Mouse (Mus musculus) small intestine, adult 2 months (tissue): ENCODE measurements at regions not wholly inside any gene's neighbourhood (a gene's known extent, or its start where the extent isn't known, plus 50 kb on each side); places are given as distances from the start of the nearest gene placed in this dataset.
"Not testable (repeated sequence)": the region's sequence is repeated elsewhere in the genome, so short reads cannot be mapped to it uniquely, and the experiment has no call there.

Source experiments
- H3K27ac ChIP-seq: fragments of 200-500 bp; 2 replicates; pipeline ENCODE4 v1.5.1; 2012; ENCODE audit warnings: low read depth, low read length, control low read depth, inconsistent platforms; ENCODE audit not compliant: insufficient read depth
- H3K27me3 ChIP-seq: fragments of 200-500 bp; 2 replicates; pipeline ENCODE4 v1.6.1; 2012; ENCODE audit warnings: mild to moderate bottlenecking, moderate library complexity, low read length, inconsistent platforms; ENCODE audit not compliant: control insufficient read depth, insufficient read depth
- H3K36me3 ChIP-seq: fragments of 200-500 bp; 2 replicates; pipeline ENCODE4 v1.6.1; 2012; ENCODE audit warnings: mild to moderate bottlenecking, low read length, control low read depth, inconsistent platforms; ENCODE audit not compliant: control insufficient read depth, insufficient read depth
- H3K4me1 ChIP-seq: fragments of 200-500 bp; 2 replicates; pipeline ENCODE4 v1.6.1; 2012; ENCODE audit warnings: low read length, inconsistent platforms, mixed read lengths; ENCODE audit not compliant: control insufficient read depth, insufficient read depth, insufficient read length
- H3K4me3 ChIP-seq: fragments of 200-500 bp; 2 replicates; pipeline ENCODE4 v1.5.1; 2012; ENCODE audit warnings: low read depth, mild to moderate bottlenecking, control low read depth, inconsistent platforms, low read length, moderate library complexity
- CTCF ChIP-seq: fragments of 200-500 bp; IDR thresholded peaks from 2 replicates; pipeline ENCODE4 v1.5.1; 2012; ENCODE audit warnings: low read depth, mild to moderate bottlenecking, control low read depth, inconsistent platforms, low read length, moderate library complexity, mixed read lengths; ENCODE audit not compliant: insufficient replicate concordance, insufficient read length; ENCODE audit errors: extremely low read depth
- POLR2A ChIP-seq: fragments of 200-500 bp; IDR thresholded peaks from 2 replicates; pipeline ENCODE4 v1.6.1; 2012; ENCODE audit warnings: low read depth, mild to moderate bottlenecking, control low read depth, inconsistent platforms, low read length, moderate library complexity
- WGBS: fragments of 180-500 bp; shearing (Covaris S2); methylation state at CpG from one replicate; pipeline ENCODE4 v1.1.7; 2018; 5-methylcytosine and 5-hydroxymethylcytosine counted together

DNA sequence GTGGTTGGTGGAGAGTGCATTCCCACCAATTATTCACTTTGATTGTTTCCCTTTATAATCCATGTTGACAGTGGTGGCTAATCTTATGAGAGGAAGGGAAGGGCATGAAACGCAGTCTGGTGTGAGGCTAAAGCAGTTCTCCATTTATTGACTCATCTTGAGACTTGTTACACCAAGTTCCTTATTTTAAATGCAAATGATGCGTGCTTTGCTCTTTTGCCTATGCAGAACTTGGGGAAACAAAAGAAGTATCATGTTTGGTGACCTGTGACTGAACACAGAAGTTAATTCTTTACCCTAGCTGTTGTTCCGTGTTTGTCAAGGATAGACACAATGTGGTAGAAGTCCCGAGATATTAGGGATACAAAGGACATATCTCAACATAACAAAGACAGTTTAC is 531.2 kb downstream of the Hace1 start:
- 64% methylated on average over 4 of the region's 4 CpGs for WGBS
- Histone ChIP-seq H3K36me3 (no peaks in the 10 kb centered on the region), H3K27ac (no peak overlapping the region), H3K27me3 (no peaks in the 10 kb centered on the region), H3K4me1 (no peaks in the 10 kb centered on the region), H3K4me3 (no peak overlapping the region)
- TF ChIP-seq CTCF (no peak), POLR2A (no peak)

DNA sequence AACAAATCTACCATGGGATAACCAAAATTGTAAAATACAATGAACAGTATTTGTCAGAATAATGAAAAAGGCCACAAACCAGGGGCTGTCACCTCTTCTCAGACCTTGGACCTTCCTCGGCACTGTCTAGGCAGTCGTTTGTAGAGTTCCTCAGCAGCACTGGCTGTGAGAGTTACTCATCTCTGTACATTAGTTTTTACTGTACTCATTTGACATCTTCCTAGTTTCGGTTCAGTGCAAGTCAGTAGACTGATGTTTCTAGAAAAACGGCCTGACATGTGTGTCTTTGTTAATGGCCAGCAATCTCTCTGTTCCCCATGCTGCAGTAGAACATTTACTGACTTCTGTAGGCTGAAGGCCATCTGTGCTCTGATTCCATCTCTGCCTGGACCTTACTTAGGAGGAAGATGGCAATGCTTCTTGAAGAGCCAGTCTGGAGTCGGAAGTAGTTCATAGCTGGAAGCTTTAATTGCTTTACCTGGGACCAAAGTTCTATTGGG is 537.1 kb downstream of the Hace1 start:
- Histone ChIP-seq H3K4me3 (no peak overlapping the region), H3K4me1 (no peaks in the 10 kb centered on the region), H3K27ac (no peak overlapping the region), H3K36me3 (no peaks in the 10 kb centered on the region), H3K27me3 (no peaks in the 10 kb centered on the region)
- TF ChIP-seq CTCF (no peak), POLR2A (no peak)
- WGBS, result 88% methylated on average over 5 of the region's 5 CpGs

DNA sequence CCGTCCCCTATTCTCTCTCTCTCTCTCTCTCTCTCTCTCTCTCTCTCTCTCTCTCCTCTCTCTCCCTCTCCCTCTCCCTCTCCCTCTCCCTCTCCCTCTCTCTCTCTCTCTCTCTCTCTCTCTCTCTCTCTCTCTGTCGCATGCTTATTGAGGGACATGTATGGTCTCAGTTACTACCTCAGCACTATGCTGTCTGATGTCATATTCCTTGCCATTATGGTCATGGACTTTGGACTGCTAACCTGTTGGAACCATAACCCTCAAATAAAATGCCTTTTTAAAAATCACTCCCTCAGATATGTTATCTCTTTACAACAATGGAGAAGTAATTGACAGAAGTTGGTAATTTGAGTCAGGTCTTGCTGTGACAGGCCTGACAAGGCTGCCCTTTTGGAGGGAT is 544.8 kb downstream of the Hace1 start:
- not testable (repeated sequence) for H3K4me1 ChIP-seq, H3K27me3 ChIP-seq, H3K36me3 ChIP-seq, H3K4me3 ChIP-seq, H3K27ac ChIP-seq
- 72% methylated on average over 2 of the region's 2 CpGs for WGBS

DNA sequence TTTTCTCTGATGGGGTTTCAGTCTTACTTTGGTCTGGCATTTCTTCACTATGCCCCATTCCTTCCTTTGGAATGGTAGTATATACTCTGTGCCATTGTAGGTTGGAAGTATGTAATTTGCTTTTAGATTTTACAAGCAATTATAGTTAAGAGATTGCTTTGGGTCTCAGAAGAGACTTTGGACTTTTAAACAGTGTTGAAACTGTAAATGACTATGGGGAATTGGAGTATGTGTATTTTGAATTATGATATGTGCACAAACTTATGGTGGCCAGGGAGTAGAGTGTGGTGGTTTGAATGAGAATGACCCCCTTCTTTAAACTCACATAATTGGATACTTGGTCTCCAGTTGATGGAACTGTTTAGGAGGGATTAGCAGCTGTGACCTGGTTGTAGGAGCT is 546.2 kb downstream of the Hace1 start:
- no peak overlapping the region for H3K4me3 ChIP-seq
- H3K36me3 ChIP-seq, result no peaks in the 10 kb centered on the region
- H3K27me3 ChIP-seq, result no peaks in the 10 kb centered on the region
- no peaks in the 10 kb centered on the region for H3K4me1 ChIP-seq
- no peak overlapping the region for H3K27ac ChIP-seq
- no peak for TF ChIP-seq CTCF
- TF ChIP-seq POLR2A, result no peak

DNA sequence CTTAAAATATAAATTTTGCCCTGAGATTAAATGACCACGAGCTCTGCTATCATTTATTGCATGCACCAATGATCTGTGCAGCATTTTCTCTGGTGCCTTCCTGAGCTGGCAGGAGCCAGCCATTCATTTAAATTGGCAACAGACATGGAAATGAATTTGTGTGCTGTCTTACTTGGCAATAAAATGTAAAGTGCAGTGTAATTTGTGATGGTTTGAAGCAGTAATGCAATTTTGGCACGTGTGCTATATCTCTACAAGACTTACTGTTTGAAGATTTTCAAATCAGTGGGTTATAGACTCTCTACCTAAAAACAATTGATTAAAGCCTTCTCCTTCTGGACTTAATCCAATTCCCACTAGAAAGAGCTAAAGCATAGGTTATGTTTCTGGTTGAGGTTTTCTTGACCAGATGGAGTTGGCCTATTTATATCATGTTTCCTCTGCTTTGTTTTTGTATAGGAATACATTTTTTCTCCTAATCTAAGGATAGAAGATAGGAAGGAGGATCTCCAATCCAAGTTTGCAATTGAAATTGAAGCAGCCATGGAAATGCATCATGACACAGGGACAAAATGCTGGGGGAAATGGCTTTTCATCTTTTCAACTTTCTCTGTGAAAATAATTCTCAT is 557.6 kb downstream of the Hace1 start:
- WGBS, result 64% methylated on average over 2 of the region's 2 CpGs

DNA sequence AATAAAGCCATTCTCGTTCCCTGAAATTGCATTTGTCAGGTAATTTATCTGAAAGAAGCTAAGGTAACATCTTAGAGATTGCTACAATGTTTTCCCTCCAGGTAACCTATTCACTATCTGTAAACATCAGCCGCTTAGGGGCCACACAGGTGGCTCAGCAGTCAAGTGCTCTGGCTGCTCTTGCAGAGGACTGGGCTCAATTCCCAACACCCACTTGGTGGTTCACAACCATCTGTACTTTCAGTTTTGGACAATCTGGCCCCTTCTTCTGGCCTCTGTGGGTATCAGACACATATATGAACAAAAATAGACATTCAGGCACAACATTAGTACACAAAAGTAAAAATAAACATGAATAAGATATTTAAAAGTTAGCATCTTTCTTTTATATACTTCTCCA is 596.4 kb downstream of the Hace1 start:
- H3K27ac ChIP-seq, result no peak overlapping the region
- 36% methylated on average over 2 of the region's 2 CpGs for WGBS
- no peaks in the 10 kb centered on the region for H3K4me1 ChIP-seq
- no peak overlapping the region for H3K4me3 ChIP-seq
- H3K27me3 ChIP-seq, result no peaks in the 10 kb centered on the region
- H3K36me3 ChIP-seq, result no peaks in the 10 kb centered on the region
- TF ChIP-seq CTCF (no peak), POLR2A (no peak)

More for the DNA sequence above, 557.6 kb downstream of the Hace1 start:
- TF ChIP-seq CTCF, result no peak
- TF ChIP-seq POLR2A, result no peak
- H3K27ac ChIP-seq, result no peak overlapping the region
- no peak overlapping the region for H3K4me3 ChIP-seq
- no peaks in the 10 kb centered on the region for H3K4me1 ChIP-seq
- no peaks in the 10 kb centered on the region for H3K27me3 ChIP-seq
- no peaks in the 10 kb centered on the region for H3K36me3 ChIP-seq

DNA sequence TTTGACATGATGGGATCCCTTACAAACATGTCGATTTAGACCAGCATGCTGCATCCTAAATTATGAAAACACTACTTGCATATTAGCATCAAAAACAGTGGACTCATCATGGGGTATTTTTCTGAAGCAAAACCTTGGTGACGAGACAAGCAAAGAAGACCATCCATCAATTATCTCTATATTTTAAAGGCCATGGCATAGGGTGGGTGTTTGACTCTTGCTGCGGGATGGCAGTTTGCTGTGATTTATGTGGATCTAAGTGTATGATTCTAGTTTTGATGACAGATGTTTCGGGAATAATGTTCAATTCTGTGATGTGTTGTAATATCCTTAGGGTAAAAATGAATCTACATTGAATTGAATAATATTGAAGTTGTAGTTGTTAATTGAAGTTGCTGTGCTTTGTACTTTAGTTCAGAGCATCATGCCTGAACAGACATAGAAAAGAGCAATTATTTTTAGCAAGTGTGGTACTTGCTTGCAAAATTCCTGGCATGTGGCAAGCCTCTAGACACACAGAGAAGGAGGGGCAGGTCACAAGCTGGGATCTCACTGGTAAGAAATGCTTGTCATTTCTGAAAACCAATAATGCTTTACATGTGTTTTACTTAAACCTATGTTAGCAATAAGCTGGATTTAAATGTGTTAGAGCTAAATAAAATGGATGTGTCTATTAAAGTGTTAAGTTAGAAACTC is 608.3 kb downstream of the Hace1 start:
- H3K4me3 ChIP-seq, result no peak overlapping the region
- WGBS, result 85% methylated on average over 4 of the region's 4 CpGs

DNA sequence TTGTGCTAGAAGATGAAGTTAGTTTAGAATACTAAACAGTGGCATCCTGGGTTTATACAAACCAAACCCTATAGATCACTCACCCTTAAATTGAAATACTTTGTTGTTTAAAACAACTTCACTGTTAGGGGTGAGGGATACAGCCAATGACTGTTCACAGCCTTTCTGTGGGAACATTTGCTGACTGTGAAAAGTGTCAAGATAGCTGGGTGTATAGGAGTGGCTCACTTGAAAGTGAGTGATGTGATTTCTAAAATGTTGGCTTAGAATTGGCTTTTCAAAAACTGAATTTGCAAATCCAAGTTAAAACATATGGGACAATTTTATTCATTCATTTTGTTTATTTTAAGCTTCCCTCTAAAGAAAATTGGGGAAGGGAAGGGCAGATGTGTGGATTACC is 616.5 kb downstream of the Hace1 start:
- Histone ChIP-seq H3K27me3 (no peaks in the 10 kb centered on the region), H3K4me3 (no peak overlapping the region), H3K4me1 (no peaks in the 10 kb centered on the region), H3K27ac (no peak overlapping the region), H3K36me3 (no peaks in the 10 kb centered on the region)
- no peak for TF ChIP-seq POLR2A
- no peak for TF ChIP-seq CTCF

More for the DNA sequence above, 608.3 kb downstream of the Hace1 start:
- H3K27ac ChIP-seq, result no peak overlapping the region
- H3K36me3 ChIP-seq, result no peaks in the 10 kb centered on the region
- H3K4me1 ChIP-seq, result no peaks in the 10 kb centered on the region
- H3K27me3 ChIP-seq, result no peaks in the 10 kb centered on the region
- TF ChIP-seq CTCF, result no peak
- no peak for TF ChIP-seq POLR2A
